ENCODE assay signal across 20 mouse cellular contexts in the genomic region with DNA sequence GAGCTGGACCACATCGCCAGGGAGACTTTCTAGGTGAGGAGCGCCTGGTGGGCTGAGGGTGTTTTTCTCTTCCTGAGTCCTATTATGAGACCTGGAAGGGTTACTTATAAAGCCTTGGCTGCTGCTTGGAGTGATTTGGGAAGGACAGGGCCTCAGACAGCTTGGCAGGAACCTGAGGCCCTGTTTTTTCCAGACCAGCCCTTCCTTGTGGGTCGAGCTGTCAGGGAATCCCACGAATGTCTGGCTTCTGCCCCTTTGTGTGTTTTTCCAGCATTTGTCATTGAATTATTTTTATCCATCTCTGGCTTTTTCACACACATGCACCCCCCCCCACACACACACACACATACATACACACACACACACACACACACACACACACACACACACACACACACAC.
A peak's percentile ranks its signal among the peaks of the same experiment; 100 is the strongest.
DNase-seq lines count a peak whose midpoint lies in the region; ATAC-seq and TF ChIP-seq lines count a peak whose summit lies in the region.
"Had no signal": no experiment of that assay in that cellular context is flagged by ENCODE, and none has a peak within 500 bp of the region (broad histone marks: within the 10 kb centered on the region; RNA-seq: fewer than 3 reads in every experiment).

No protein-coding gene starts in this region.

- TF ChIP-seq CTCF in left cerebral cortex, adult 2 months (IDR thresholded peaks at IDR 0.05), result no peak

- peaks cover 48% of the 10 kb centered on the region for H3K79me2 ChIP-seq in myocyte (ENCODE audit: control insufficient read depth, insufficient read depth)

- H3K36me3 ChIP-seq in lung, embryonic 15.5 days, result no peaks in the 10 kb centered on the region
- H3K36me3 ChIP-seq in myocyte (ENCODE audit: control insufficient read depth, insufficient read depth), result peaks cover 4% of the 10 kb centered on the region
- peaks cover 5% of the 10 kb centered on the region; the same call in 1 of the 2 replicates for H3K36me3 ChIP-seq in forebrain, embryonic 12.5 days (replicated peaks)
- H3K36me3 ChIP-seq: forebrain, embryonic 15.5 days; hindbrain, embryonic 15.5 days; neural tube, embryonic 13.5 days had no signal

- H3K4me1 ChIP-seq in lung, embryonic 15.5 days, result peaks cover 44% of the 10 kb centered on the region
- H3K4me1 ChIP-seq in forebrain, embryonic 12.5 days, result 0 out of 2 replicates have a peak, but pooled peaks cover 5% of the 10 kb centered on the region
- H3K4me1 ChIP-seq: hindbrain, embryonic 15.5 days had no signal

- H3K27ac ChIP-seq in lung, embryonic 15.5 days, result peak overlapping the region; percentile 87
- H3K27ac ChIP-seq in left cerebral cortex, adult 2 months, result no peak overlapping the region
- H3K27ac ChIP-seq in forebrain, embryonic 12.5 days, result no peak overlapping the region
- H3K27ac ChIP-seq: forebrain, embryonic 15.5 days; hindbrain, embryonic 15.5 days; layer of hippocampus, adult 2 months; neural tube, embryonic 13.5 days had no signal

- no peak overlapping the region for H3K9ac ChIP-seq in lung, embryonic 15.5 days
- no peak overlapping the region for H3K9ac ChIP-seq in forebrain, embryonic 12.5 days
- H3K9ac ChIP-seq: forebrain, embryonic 15.5 days; hindbrain, embryonic 15.5 days; neural tube, embryonic 13.5 days had no signal

- H3ac ChIP-seq in myocyte (ENCODE audit: control insufficient read depth, insufficient read length), result no peak overlapping the region

- TF ChIP-seq POLR2A in myocyte (IDR thresholded peaks at IDR 0.05; ENCODE audit: insufficient read length, low read depth), result no peak

- H3K27me3 ChIP-seq in lung, embryonic 15.5 days, result no peaks in the 10 kb centered on the region
- H3K27me3 ChIP-seq in myocyte (ENCODE audit: control insufficient read depth, insufficient read depth, insufficient read length), result no peaks in the 10 kb centered on the region
- no peaks in the 10 kb centered on the region for H3K27me3 ChIP-seq in forebrain, embryonic 12.5 days
- H3K27me3 ChIP-seq: forebrain, embryonic 15.5 days; hindbrain, embryonic 15.5 days; neural tube, embryonic 13.5 days had no signal

- H3K4me2 ChIP-seq in lung, embryonic 15.5 days, result no peak overlapping the region
- peak overlapping the region; percentile 99 for H3K4me2 ChIP-seq in myocyte (ENCODE audit: low read depth)
- H3K4me2 ChIP-seq in forebrain, embryonic 12.5 days, result no peak overlapping the region
- H3K4me2 ChIP-seq: forebrain, embryonic 15.5 days; hindbrain, embryonic 15.5 days; midbrain, embryonic 11.5 days; neural tube, embryonic 13.5 days had no signal

- DNase-seq in heart, adult 11 months, result peak; percentile 70
- DNase-seq in heart, adult 9 months (ENCODE audit: low spot score in 2 of 2), result no peak
- no peak for DNase-seq in lung, postnatal 10 days
- peak; percentile 59 for DNase-seq in fibroblast of lung, adult 2 months (ENCODE audit: low read depth)
- no peak for DNase-seq in left cerebral cortex, adult 2 months (ENCODE audit: extremely low spot score in 1 of 2, low spot score in 2 of 2)
- DNase-seq: adrenal gland, adult 2 months; cerebellum, adult 2 months; cerebellum, postnatal 36 days; heart, postnatal 4 days; liver; right cerebral cortex, adult 18-20 months had no signal

- H3K9me3 ChIP-seq in lung, embryonic 15.5 days, result no peaks in the 10 kb centered on the region
- H3K9me3 ChIP-seq in forebrain, embryonic 12.5 days, result no peaks in the 10 kb centered on the region
- H3K9me3 ChIP-seq: forebrain, embryonic 15.5 days; hindbrain, embryonic 15.5 days; neural tube, embryonic 13.5 days had no signal

- H3K4me3 ChIP-seq in lung, embryonic 15.5 days, result no peak overlapping the region
- H3K4me3 ChIP-seq in myocyte, result peak overlapping the region; percentile 28
- no peak overlapping the region for H3K4me3 ChIP-seq in left cerebral cortex, adult 2 months
- H3K4me3 ChIP-seq in forebrain, embryonic 12.5 days (replicated peaks), result no peak overlapping the region
- H3K4me3 ChIP-seq: forebrain, embryonic 15.5 days; hindbrain, embryonic 15.5 days; layer of hippocampus, adult 2 months; neural tube, embryonic 13.5 days had no signal

- ATAC-seq in lung, embryonic 15.5 days (ENCODE audit: borderline replicate concordance, extremely low read depth, low FRiP score, low TSS enrichment), result no peak
- ATAC-seq in forebrain, embryonic 12.5 days (ENCODE audit: low FRiP score), result no peak
- ATAC-seq: forebrain, embryonic 15.5 days; intestine, embryonic 16.5 days had no signal

- WGBS in lung, embryonic 15.5 days, result 59% methylated on average over 4 of the region's 4 CpGs
- WGBS in forebrain, embryonic 12.5 days, result 85% methylated on average over 4 of the region's 4 CpGs

- intact Hi-C loops in left cerebral cortex, adult 2 months (cut with DNase I), result no loop called here

TF ChIP-seq in myocyte, 11 proteins besides CTCF, POLR2A, EP300 and RAD21:
- no peak for TF ChIP-seq SRF (IDR thresholded peaks at IDR 0.05; ENCODE audit: control insufficient read depth, insufficient read length, low read depth)
- no peak for TF ChIP-seq MYOD1 (IDR thresholded peaks at IDR 0.05; ENCODE audit: control insufficient read depth in 1 of 3, insufficient read length in 2 of 3, low read depth in 2 of 3)
- no peak for TF ChIP-seq POLR2AphosphoS2 (IDR thresholded peaks at IDR 0.05; ENCODE audit: insufficient read length, low read depth)
- TF ChIP-seq REST (IDR thresholded peaks at IDR 0.05; ENCODE audit: insufficient read depth, insufficient read length), result no peak
- no peak for TF ChIP-seq MYOG (IDR thresholded peaks at IDR 0.05; ENCODE audit: control insufficient read depth in 1 of 3, insufficient read depth in 1 of 3, insufficient read length in 2 of 3, low read depth in 2 of 3)
- no peak for TF ChIP-seq USF1 (IDR thresholded peaks at IDR 0.05; ENCODE audit: low read depth)
- TF ChIP-seq CEBPB (IDR thresholded peaks at IDR 0.05; ENCODE audit: insufficient read depth, poor library complexity, severe bottlenecking), result no peak
- TF ChIP-seq E2F4 (IDR thresholded peaks at IDR 0.05; ENCODE audit: insufficient read depth), result no peak
- no peak for TF ChIP-seq TCF12 (IDR thresholded peaks at IDR 0.05; ENCODE audit: insufficient read depth, poor library complexity, severe bottlenecking)
- no peak for TF ChIP-seq TCF3 (IDR thresholded peaks at IDR 0.05; ENCODE audit: insufficient read length, low read depth)

Comparison
In these comparisons a context has a peak if more than half of its experiments do, and no peak if none do; other contexts are left out.
1. DNase-seq: peak in heart, adult 11 months (single experiment) and fibroblast of lung, adult 2 months (single experiment); none in heart, adult 9 months (0 of 2), lung, postnatal 10 days (single experiment) and left cerebral cortex, adult 2 months (0 of 2).